Mouse (Mus musculus): ENCODE data around the gene Zfp106. TPM values are rescaled to one million over a fixed set of nuclear protein-coding genes. Genes with fewer than 3 reads are reported as not detected.

The Zfp106 gene
- total RNA-seq, 1 experiment from 2014 or later = 184 TPM

- no peak for ATAC-seq (ENCODE audit: extremely low read depth, insufficient number of reproducible peaks, low FRiP score, poor library complexity, severe bottlenecking)
Measured at GRCm38 (mm10) chr2:120561524-120561923, 2.1 kb downstream of the Zfp106 start.

- peak; percentile 11; the same call in 1 of the 2 replicates for ATAC-seq (ENCODE audit: extremely low read depth, insufficient number of reproducible peaks, low FRiP score, poor library complexity, severe bottlenecking)
Measured at GRCm38 (mm10) chr2:120558813-120559212, 4.8 kb downstream of the Zfp106 start.

GRCm38 (mm10) chr2:120556868-120557267 is 6.8 kb downstream of the Zfp106 start:
- ATAC-seq (ENCODE audit: extremely low read depth, insufficient number of reproducible peaks, low FRiP score, poor library complexity, severe bottlenecking) = no peak

GRCm38 (mm10) chr2:120544732-120545131 is 18.9 kb downstream of the Zfp106 start:
- ATAC-seq (ENCODE audit: extremely low read depth, insufficient number of reproducible peaks, low FRiP score, poor library complexity, severe bottlenecking) = no peak

GRCm38 (mm10) chr2:120539778-120540208 is 23.9 kb downstream of the Zfp106 start:
- ATAC-seq (ENCODE audit: extremely low read depth, insufficient number of reproducible peaks, low FRiP score, poor library complexity, severe bottlenecking) = peak; percentile 85

GRCm38 (mm10) chr2:120539333-120539732 is 24.3 kb downstream of the Zfp106 start:
- no peak for ATAC-seq (ENCODE audit: extremely low read depth, insufficient number of reproducible peaks, low FRiP score, poor library complexity, severe bottlenecking)

- ATAC-seq (ENCODE audit: extremely low read depth, insufficient number of reproducible peaks, low FRiP score, poor library complexity, severe bottlenecking) = no peak
Measured at GRCm38 (mm10) chr2:120531223-120531622, 32.4 kb downstream of the Zfp106 start.

- ATAC-seq (ENCODE audit: extremely low read depth, insufficient number of reproducible peaks, low FRiP score, poor library complexity, severe bottlenecking) = no peak
Measured at GRCm38 (mm10) chr2:120529531-120529930, 34.1 kb downstream of the Zfp106 start.

- ATAC-seq (ENCODE audit: extremely low read depth, insufficient number of reproducible peaks, low FRiP score, poor library complexity, severe bottlenecking) = no peak
Measured at GRCm38 (mm10) chr2:120526771-120527170, 36.9 kb downstream of the Zfp106 start.

- no peak for ATAC-seq (ENCODE audit: extremely low read depth, insufficient number of reproducible peaks, low FRiP score, poor library complexity, severe bottlenecking)
Measured at GRCm38 (mm10) chr2:120518547-120519210, 45.0 kb downstream of the Zfp106 start.

GRCm38 (mm10) chr2:120514181-120514580 is 49.5 kb downstream of the Zfp106 start:
- no peak for ATAC-seq (ENCODE audit: extremely low read depth, insufficient number of reproducible peaks, low FRiP score, poor library complexity, severe bottlenecking)

- no peak for ATAC-seq (ENCODE audit: extremely low read depth, insufficient number of reproducible peaks, low FRiP score, poor library complexity, severe bottlenecking)
Measured at GRCm38 (mm10) chr2:120503992-120504391, 59.7 kb downstream of the Zfp106 start.

GRCm38 (mm10) chr2:120503094-120503493 is 60.5 kb downstream of the Zfp106 start:
- ATAC-seq (ENCODE audit: extremely low read depth, insufficient number of reproducible peaks, low FRiP score, poor library complexity, severe bottlenecking) = no peak

GRCm38 (mm10) chr2:120502605-120502990 is 61.0 kb downstream of the Zfp106 start:
- ATAC-seq (ENCODE audit: extremely low read depth, insufficient number of reproducible peaks, low FRiP score, poor library complexity, severe bottlenecking) = no peak

- no peak; the same call in 1 of the 2 replicates for ATAC-seq (ENCODE audit: extremely low read depth, insufficient number of reproducible peaks, low FRiP score, poor library complexity, severe bottlenecking)
Measured at GRCm38 (mm10) chr2:120501931-120502604, 61.6 kb downstream of the Zfp106 start.

GRCm38 (mm10) chr2:120501136-120501918 is 62.3 kb downstream of the Zfp106 start:
- no peak for ATAC-seq (ENCODE audit: extremely low read depth, insufficient number of reproducible peaks, low FRiP score, poor library complexity, severe bottlenecking)

GRCm38 (mm10) chr2:120499971-120500471 is 63.6 kb downstream of the Zfp106 start:
- ATAC-seq (ENCODE audit: extremely low read depth, insufficient number of reproducible peaks, low FRiP score, poor library complexity, severe bottlenecking) = peak; percentile 28; the same call in 1 of the 2 replicates

GRCm38 (mm10) chr2:120496511-120496910 is 67.1 kb downstream of the Zfp106 start:
- no peak for ATAC-seq (ENCODE audit: extremely low read depth, insufficient number of reproducible peaks, low FRiP score, poor library complexity, severe bottlenecking)

- ATAC-seq (ENCODE audit: extremely low read depth, insufficient number of reproducible peaks, low FRiP score, poor library complexity, severe bottlenecking) = no peak
Measured at GRCm38 (mm10) chr2:120493254-120493653, 70.4 kb downstream of the Zfp106 start.

Data from neutrophil, adult 5-6 weeks (primary cell).